Mouse (Mus musculus) midbrain, postnatal 0 days (tissue): ENCODE results near the gene Abcg1. TPM values are rescaled to one million over a fixed set of nuclear protein-coding genes. Genes with fewer than 3 reads are reported as not detected.

Source experiments
- ATAC-seq: fragments of 200-750 bp; cut with Nextera tagmentation; 2 replicates; pipeline ENCODE4 v1.8.0; 2017; ENCODE audit warnings: moderate number of reproducible peaks, mild to moderate bottlenecking, moderate TSS enrichment, moderate library complexity; ENCODE audit not compliant: low FRiP score
- DNase-seq: peaks from one replicate; pipeline ENCODE4 v3.0.0-alpha.2; 2015; ENCODE audit warnings: low spot score
- H3K27ac ChIP-seq: fragments of 300-500 bp; sonication (generic); 2 replicates; pipeline ENCODE4 v1.5.1; 2014; ENCODE audit warnings: low read depth, mild to moderate bottlenecking, low read length, mixed read lengths
- H3K27me3 ChIP-seq: fragments of 300-500 bp; sonication (generic); 2 replicates; pipeline ENCODE4 v1.6.1; 2014; ENCODE audit warnings: low read length, control low read depth, mixed read lengths; ENCODE audit not compliant: insufficient read depth
- H3K36me3 ChIP-seq: fragments of 300-500 bp; sonication (generic); 2 replicates; pipeline ENCODE4 v1.6.1; 2014; ENCODE audit warnings: low read length, control low read depth, mixed read lengths; ENCODE audit not compliant: insufficient read depth
- H3K4me1 ChIP-seq: fragments of 300-500 bp; sonication (generic); 2 replicates; pipeline ENCODE4 v1.6.1; 2014; ENCODE audit warnings: mild to moderate bottlenecking, control low read depth, antibody characterized with exemption, low read length, mixed read lengths; ENCODE audit not compliant: insufficient read depth
- H3K4me2 ChIP-seq: fragments of 300-500 bp; sonication (generic); 2 replicates; pipeline ENCODE4 v1.6.1; 2014; ENCODE audit warnings: low read depth, mild to moderate bottlenecking, low read length, mixed read lengths; ENCODE audit not compliant: poor library complexity, severe bottlenecking
- H3K4me3 ChIP-seq: fragments of 300-500 bp; sonication (generic); 2 replicates; pipeline ENCODE4 v1.5.1; 2014; ENCODE audit warnings: low read depth, mild to moderate bottlenecking, low read length, moderate library complexity
- H3K9ac ChIP-seq: fragments of 300-500 bp; sonication (generic); replicated peaks from 2 replicates; pipeline ENCODE4 v1.6.1; 2014; ENCODE audit warnings: mild to moderate bottlenecking, low read length, moderate library complexity, mixed read lengths; ENCODE audit not compliant: poor library complexity, severe bottlenecking
- H3K9me3 ChIP-seq: fragments of 300-500 bp; sonication (generic); 2 replicates; pipeline ENCODE4 v1.6.1; 2016; ENCODE audit warnings: low read length, control low read depth
- CTCF ChIP-seq: IDR thresholded peaks from 2 replicates; pipeline ENCODE4 v1.5.1; 2016; ENCODE audit warnings: antibody characterized with exemption, mild to moderate bottlenecking
- WGBS: fragments of 180-500 bp; shearing (Covaris S2); extraction: QIAGEN DNeasy Blood & Tissue Kit; methylation state at CpG from one replicate; pipeline ENCODE4 v1.1.7; 2014; 5-methylcytosine and 5-hydroxymethylcytosine counted together
- polyA plus RNA-seq: library from polyadenylated mRNA; unstranded; fragments of >200 nt; fragmentation: Nextera tagmentation; extraction: Ambion mirVana; gene quantifications from 2 replicates; pipeline ENCODE4 v1.2.1, GENCODE M21; 2015
- total RNA-seq: library from RNA; depleted of rRNA; stranded (reverse); fragments of >200 nt; gene quantifications from 2 replicates; pipeline ENCODE4 v1.2.3, GENCODE M21; 2014

The Abcg1 gene
- total and polyA plus RNA-seq, 2 experiments from 2014 or later = 20.7 to 38.7 TPM

DNA sequence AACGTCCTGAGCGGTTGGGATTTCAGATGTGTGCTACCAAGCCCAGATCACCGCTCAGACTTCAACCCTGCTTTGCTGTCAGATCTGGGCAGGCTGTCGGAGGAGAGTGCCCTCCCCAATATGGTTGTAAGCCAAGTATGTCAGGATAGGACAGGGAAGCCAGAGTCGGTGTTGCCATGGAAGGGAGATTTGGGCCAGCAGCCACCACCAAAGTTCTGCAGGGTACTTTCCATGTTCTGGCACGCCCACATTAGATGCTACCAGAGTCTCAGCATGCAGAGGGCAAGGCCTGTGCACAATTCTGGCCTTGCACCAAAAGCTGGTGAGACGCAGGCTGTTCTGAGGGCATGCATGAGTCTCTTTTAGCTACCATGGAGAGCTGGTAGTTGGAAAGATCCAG, 28.7 kb downstream of the Abcg1 start:
- ATAC-seq = no peak
- Histone ChIP-seq H3K27me3 (no peaks in the 10 kb centered on the region), H3K27ac (no peak overlapping the region), H3K4me2 (no peak overlapping the region), H3K9ac (no peak overlapping the region), H3K4me3 (no peak overlapping the region), H3K4me1 (peaks cover 20% of the 10 kb centered on the region; the same call in 1 of the 2 replicates), H3K36me3 (no peaks in the 10 kb centered on the region), H3K9me3 (no peaks in the 10 kb centered on the region)
- peak; percentile 65 for DNase-seq
- TF ChIP-seq CTCF = no peak
- WGBS = 83% methylated on average over 7 of the region's 7 CpGs

DNA sequence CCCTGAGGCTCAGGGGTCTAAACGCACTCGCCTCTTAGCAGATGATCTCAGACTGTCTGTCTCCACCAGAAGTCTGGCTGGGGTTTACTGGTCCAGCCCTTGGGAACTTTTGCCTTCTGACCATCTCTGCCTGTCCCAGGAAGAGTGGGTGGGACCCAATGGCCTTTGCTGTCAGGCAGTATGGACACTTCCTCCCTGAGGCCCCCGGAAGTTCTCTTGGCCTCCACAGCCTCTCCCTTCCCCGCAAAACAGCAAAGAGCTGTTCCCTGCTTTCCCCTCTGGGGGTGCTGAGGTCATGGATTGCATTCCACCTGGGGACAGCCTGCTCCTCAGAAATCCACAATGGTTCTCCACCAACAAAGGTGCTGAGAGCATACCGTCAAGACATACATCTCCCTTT, 31.2 kb downstream of the Abcg1 start:
- no peak overlapping the region for H3K4me3 ChIP-seq
- H3K9ac ChIP-seq = no peak overlapping the region
- peaks cover 21% of the 10 kb centered on the region; the same call in 1 of the 2 replicates for H3K4me1 ChIP-seq
- no peak overlapping the region for H3K4me2 ChIP-seq
- ATAC-seq = no peak
- no peak; the same call in 1 of the 2 replicates for TF ChIP-seq CTCF
- DNase-seq = no peak
- WGBS = 61% methylated on average over 5 of the region's 5 CpGs
- H3K36me3 ChIP-seq = no peaks in the 10 kb centered on the region; the same call in 1 of the 2 replicates
- no peak overlapping the region for H3K27ac ChIP-seq
- no peaks in the 10 kb centered on the region for H3K9me3 ChIP-seq
- H3K27me3 ChIP-seq = no peaks in the 10 kb centered on the region

DNA sequence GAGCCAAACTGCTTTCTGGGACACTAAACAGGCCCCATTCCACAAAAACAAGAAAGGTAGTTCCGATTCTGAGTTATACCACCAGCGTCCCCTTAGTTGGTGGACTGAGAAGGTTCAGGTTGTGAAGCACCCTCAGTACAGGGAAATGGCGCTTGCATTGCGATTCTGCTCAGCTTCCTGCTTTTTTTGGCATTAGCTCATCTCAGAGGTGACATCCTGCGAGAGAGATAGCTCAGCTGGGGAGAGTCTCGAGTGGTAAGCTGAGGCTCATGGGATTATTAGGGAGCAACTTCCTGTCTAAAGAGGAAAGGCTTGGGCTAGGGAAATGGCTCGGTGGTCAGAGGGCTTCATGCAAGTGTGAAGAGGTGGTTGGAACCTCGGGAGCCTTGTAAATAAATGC, 32.4 kb downstream of the Abcg1 start:
- Histone ChIP-seq H3K27me3 (no peaks in the 10 kb centered on the region), H3K4me3 (no peak overlapping the region), H3K9ac (no peak overlapping the region), H3K9me3 (no peaks in the 10 kb centered on the region), H3K27ac (peak overlapping the region; percentile 43; the same call in 1 of the 2 replicates), H3K4me1 (peaks cover 21% of the 10 kb centered on the region; the same call in 1 of the 2 replicates), H3K4me2 (no peak overlapping the region), H3K36me3 (peaks cover 3% of the 10 kb centered on the region)
- ATAC-seq = no peak
- TF ChIP-seq CTCF = no peak
- DNase-seq = no peak
- 65% methylated on average over 8 of the region's 8 CpGs for WGBS

DNA sequence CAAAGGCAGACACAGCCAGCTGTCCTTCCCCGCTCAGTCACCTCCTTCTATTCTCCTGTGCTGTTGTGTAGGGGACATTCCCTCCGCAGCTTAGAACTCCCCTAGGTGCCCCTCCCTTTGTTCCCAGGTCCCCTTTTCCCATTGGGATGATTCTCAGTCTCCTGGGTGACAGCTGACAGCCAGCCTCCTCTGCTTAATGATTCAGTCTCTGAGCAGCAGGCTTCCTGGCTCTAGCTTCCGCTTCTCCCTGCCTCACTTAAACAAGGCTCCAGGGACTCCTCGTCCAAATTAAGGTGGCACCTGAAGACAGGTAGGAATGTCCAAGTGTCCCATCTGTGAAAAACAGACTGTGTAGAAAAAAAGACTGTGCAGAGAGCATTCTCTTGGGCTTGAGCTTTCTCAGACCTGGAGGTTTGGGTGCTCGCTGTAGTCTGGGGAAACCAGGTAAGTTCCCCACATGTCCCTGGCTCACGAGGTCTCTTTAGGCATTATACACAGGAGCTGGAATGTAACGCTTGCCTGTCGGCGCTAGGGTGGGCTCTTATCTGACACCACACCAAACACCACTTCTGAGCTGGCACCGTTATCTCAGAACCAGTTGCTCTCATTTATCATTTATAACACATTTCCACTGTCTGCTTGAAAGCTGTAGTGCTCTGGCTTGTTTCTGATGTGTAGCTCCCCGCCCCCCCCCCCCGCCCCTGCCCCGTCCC, 33.7 kb downstream of the Abcg1 start:
- WGBS = 30% methylated on average over 13 of the region's 13 CpGs
- no peaks in the 10 kb centered on the region for H3K9me3 ChIP-seq
- no peak for DNase-seq
- peaks cover 21% of the 10 kb centered on the region; the same call in 1 of the 2 replicates for H3K4me1 ChIP-seq
- H3K27ac ChIP-seq = peak overlapping the region; percentile 57; the same call in 1 of the 2 replicates
- H3K4me3 ChIP-seq = no peak overlapping the region
- no peak overlapping the region for H3K9ac ChIP-seq
- peak; percentile 44; the same call in 1 of the 2 replicates for ATAC-seq
- H3K27me3 ChIP-seq = no peaks in the 10 kb centered on the region
- H3K36me3 ChIP-seq = peaks cover 7% of the 10 kb centered on the region
- H3K4me2 ChIP-seq = no peak overlapping the region
- TF ChIP-seq CTCF = no peak

DNA sequence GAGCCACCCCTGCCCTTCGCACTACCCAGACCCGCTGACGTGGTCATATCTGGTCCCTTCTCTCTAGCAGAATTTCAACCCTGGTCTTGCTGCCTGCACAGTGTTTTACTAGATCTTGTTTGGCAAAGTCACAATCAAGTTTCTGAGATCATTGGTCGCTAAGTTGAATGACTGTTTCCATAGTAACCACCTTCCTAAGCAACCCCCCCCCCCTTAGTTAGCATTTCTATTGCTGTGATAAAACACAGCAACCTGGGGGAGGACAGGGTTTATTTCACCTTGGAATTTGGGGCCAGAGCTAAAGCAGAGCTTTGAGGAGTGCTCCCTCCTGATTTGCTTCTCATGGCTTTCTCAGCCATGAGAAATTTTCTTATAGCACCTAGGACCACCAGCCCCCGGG, 37.3 kb downstream of the Abcg1 start:
- ATAC-seq = no peak
- H3K4me2 ChIP-seq = no peak overlapping the region
- H3K27me3 ChIP-seq = no peaks in the 10 kb centered on the region
- H3K4me1 ChIP-seq = peaks cover 13% of the 10 kb centered on the region; the same call in 1 of the 2 replicates
- DNase-seq = no peak
- no peak overlapping the region for H3K4me3 ChIP-seq
- WGBS = 55% methylated on average over 5 of the region's 5 CpGs
- no peaks in the 10 kb centered on the region for H3K9me3 ChIP-seq
- H3K36me3 ChIP-seq = peaks cover 14% of the 10 kb centered on the region
- TF ChIP-seq CTCF = no peak
- no peak overlapping the region for H3K9ac ChIP-seq
- H3K27ac ChIP-seq = no peak overlapping the region

DNA sequence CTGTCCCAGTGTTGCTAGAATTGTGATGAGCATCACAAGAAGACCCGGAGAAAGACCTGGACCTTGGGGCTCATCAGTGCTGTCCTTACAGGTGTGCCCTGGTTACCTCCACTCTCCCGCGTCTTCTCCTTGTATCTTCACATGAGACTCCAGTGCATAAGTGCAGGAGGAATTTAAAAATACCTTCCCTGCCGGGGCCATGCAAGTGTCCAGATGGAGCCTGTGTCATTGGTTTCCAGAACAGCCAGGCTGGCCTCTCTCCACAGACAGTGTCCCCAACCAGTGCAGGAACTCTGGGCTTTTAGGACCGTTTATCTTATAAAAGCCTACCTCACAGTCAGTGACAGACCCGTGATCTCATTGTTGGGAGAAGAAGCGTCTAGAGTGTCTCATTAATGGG, 38.1 kb downstream of the Abcg1 start:
- Histone ChIP-seq H3K4me3 (no peak overlapping the region), H3K27ac (no peak overlapping the region), H3K36me3 (peaks cover 16% of the 10 kb centered on the region), H3K9me3 (no peaks in the 10 kb centered on the region), H3K9ac (no peak overlapping the region), H3K27me3 (no peaks in the 10 kb centered on the region), H3K4me2 (no peak overlapping the region), H3K4me1 (peaks cover 6% of the 10 kb centered on the region; the same call in 1 of the 2 replicates)
- no peak for ATAC-seq
- no peak for DNase-seq
- TF ChIP-seq CTCF = no peak
- WGBS = 90% methylated on average over 7 of the region's 7 CpGs
